Mouse (Mus musculus) spleen, adult 2 months (tissue): Measurements from ENCODE around the gene Rasgrp1. TPM values are rescaled to one million over a fixed set of nuclear protein-coding genes. Genes with fewer than 3 reads are reported as not detected.

Experiments
- DNase-seq, 2 experiments: peaks; one replicate each; pipeline versions ENCODE4 v3.0.0 to v3.0.0-alpha.2; 2012 to 2021; ENCODE audit warnings: low spot score in 2 of 2, low read depth in 1 of 2
- H3K27ac ChIP-seq: fragments of 200-500 bp; 2 replicates; pipeline ENCODE4 v1.5.1; 2012; ENCODE audit warnings: low read length, inconsistent platforms; ENCODE audit not compliant: insufficient read depth
- H3K27me3 ChIP-seq: fragments of 200-500 bp; 2 replicates; pipeline ENCODE4 v1.6.1; 2012; ENCODE audit warnings: mild to moderate bottlenecking, moderate library complexity, low read length, inconsistent platforms; ENCODE audit not compliant: control insufficient read depth, insufficient read depth
- H3K36me3 ChIP-seq: fragments of 200-500 bp; 2 replicates; pipeline ENCODE4 v1.6.1; 2012; ENCODE audit warnings: mild to moderate bottlenecking, low read length, inconsistent platforms; ENCODE audit not compliant: control insufficient read depth, insufficient read depth
- H3K4me1 ChIP-seq: fragments of 200-500 bp; 2 replicates; pipeline ENCODE4 v1.6.1; 2011; ENCODE audit warnings: inconsistent platforms; ENCODE audit not compliant: control insufficient read depth, insufficient read depth, insufficient read length
- H3K4me3 ChIP-seq: fragments of 200-500 bp; 2 replicates; pipeline ENCODE4 v1.5.1; 2011; ENCODE audit warnings: mild to moderate bottlenecking, inconsistent platforms; ENCODE audit not compliant: insufficient read depth, insufficient read length; ENCODE audit errors: extremely low read depth
- CTCF ChIP-seq: fragments of 200-500 bp; IDR thresholded peaks from 2 replicates; pipeline ENCODE4 v1.5.1; 2011; ENCODE audit warnings: mild to moderate bottlenecking, inconsistent platforms; ENCODE audit not compliant: insufficient read depth, insufficient read length, insufficient replicate concordance; ENCODE audit errors: extremely low read depth
- POLR2A ChIP-seq: fragments of 200-500 bp; IDR thresholded peaks from 2 replicates; pipeline ENCODE4 v1.6.1; 2011; ENCODE audit warnings: low read depth, low read length, inconsistent platforms
- WGBS: fragments of 180-500 bp; shearing (Covaris S2); methylation state at CpG from one replicate; pipeline ENCODE4 v1.1.7; 2018; 5-methylcytosine and 5-hydroxymethylcytosine counted together
- polyA plus RNA-seq: library from polyadenylated mRNA; depleted of rRNA; stranded (reverse); fragments of >200 nt; gene quantifications from 2 replicates; pipeline ENCODE4 v1.2.3, GENCODE M21; 2012

Rasgrp1 gene
- polyA plus RNA-seq, 1 experiment, result 20.0 TPM

- no peak for TF ChIP-seq CTCF
- no peak for TF ChIP-seq POLR2A
- no peak overlapping the region for H3K4me3 ChIP-seq
- no peaks in the 10 kb centered on the region for H3K4me1 ChIP-seq
- H3K36me3 ChIP-seq, result no peaks in the 10 kb centered on the region
- H3K27ac ChIP-seq, result no peak overlapping the region
- H3K27me3 ChIP-seq, result no peaks in the 10 kb centered on the region
- WGBS, result 82% methylated on average over 3 of the region's 3 CpGs
- no peak for DNase-seq
Measured at GRCm38 (mm10) chr2:117381314-117381713, 38.5 kb upstream of the Rasgrp1 start.

- no peaks in the 10 kb centered on the region for H3K36me3 ChIP-seq
- no peak for DNase-seq
- TF ChIP-seq CTCF (no peak), POLR2A (no peak)
- no peaks in the 10 kb centered on the region; the same call in 1 of the 2 replicates for H3K4me1 ChIP-seq
- H3K27ac ChIP-seq, result no peak overlapping the region
- 15% methylated on average over 2 of the region's 2 CpGs for WGBS
- H3K27me3 ChIP-seq, result no peaks in the 10 kb centered on the region
- no peak overlapping the region for H3K4me3 ChIP-seq
Measured at GRCm38 (mm10) chr2:117374293-117374830, 31.6 kb upstream of the Rasgrp1 start.

DNA sequence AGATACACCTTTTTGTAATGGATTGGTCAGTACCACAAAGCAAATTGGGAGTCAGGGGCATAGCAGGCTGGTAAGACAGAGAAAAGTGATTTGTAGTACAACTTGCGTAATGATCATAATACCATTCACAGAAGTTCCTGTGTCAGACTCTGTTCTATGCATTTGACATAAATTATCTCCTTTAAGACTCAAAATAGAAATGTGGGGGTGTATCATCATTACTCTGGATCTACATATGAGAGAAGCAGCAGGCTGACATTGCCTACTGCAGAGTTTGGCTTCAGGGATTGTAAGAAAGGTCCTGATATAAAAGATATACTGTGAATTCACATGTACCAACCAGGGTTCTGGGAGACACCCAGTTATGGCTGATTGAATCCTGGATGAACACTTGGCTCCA, 28.9 kb upstream of the Rasgrp1 start:
- WGBS, result 91% methylated on average over 1 of the region's 1 CpGs
- Histone ChIP-seq H3K4me1 (no peaks in the 10 kb centered on the region; the same call in 1 of the 2 replicates), H3K27ac (no peak overlapping the region), H3K36me3 (no peaks in the 10 kb centered on the region), H3K27me3 (no peaks in the 10 kb centered on the region), H3K4me3 (no peak overlapping the region)
- TF ChIP-seq CTCF (no peak), POLR2A (no peak)
- DNase-seq, result no peak

DNA sequence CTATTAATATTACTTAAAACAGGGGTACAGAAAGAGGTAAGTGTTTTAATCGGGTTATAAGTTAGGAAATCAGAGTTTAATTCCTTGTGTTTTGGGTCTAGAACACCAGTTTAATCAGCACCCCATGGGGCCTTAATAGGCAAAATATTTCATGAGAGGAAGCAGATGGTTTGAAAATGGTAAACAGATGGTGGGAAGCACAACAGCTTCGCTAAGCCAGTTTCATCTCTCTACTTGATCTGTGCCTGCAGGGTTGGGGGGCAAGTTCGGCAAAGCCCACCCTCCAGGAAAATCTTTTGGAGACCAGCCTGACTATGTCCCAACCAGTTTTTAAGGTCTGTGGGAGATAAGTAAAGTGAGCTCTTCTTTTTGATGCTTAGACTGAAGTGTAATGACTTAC, 23.7 kb upstream of the Rasgrp1 start:
- DNase-seq, result no peak
- no peak for TF ChIP-seq CTCF
- TF ChIP-seq POLR2A, result no peak
- no peak overlapping the region for H3K4me3 ChIP-seq
- H3K27ac ChIP-seq, result no peak overlapping the region
- H3K27me3 ChIP-seq, result no peaks in the 10 kb centered on the region
- WGBS, result 87% methylated on average over 3 of the region's 3 CpGs
- no peaks in the 10 kb centered on the region for H3K36me3 ChIP-seq
- H3K4me1 ChIP-seq, result peaks cover 5% of the 10 kb centered on the region

DNA sequence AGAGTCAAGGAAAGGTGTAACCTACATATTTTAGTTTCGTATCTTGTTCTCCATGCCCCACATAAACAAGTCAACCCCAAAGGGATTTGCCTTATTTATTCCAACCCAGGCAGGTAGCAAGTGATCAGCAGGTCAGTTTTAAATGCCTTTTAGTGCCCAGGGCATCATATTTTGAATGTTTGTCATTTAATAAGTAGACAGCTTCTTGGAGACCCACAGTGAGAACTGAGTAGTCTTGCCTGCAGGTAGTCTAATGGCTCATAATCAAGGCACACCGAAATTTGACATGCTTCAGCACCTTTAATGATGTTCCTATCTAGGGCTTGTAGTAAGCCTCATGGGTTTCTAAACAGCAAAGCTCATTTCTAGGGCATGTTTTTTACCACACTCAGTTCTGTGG, 21.3 kb upstream of the Rasgrp1 start:
- H3K27me3 ChIP-seq, result no peaks in the 10 kb centered on the region
- 88% methylated on average over 2 of the region's 2 CpGs for WGBS
- no peak for DNase-seq
- peaks cover 5% of the 10 kb centered on the region for H3K4me1 ChIP-seq
- TF ChIP-seq POLR2A, result no peak
- no peak for TF ChIP-seq CTCF
- H3K27ac ChIP-seq, result no peak overlapping the region
- H3K4me3 ChIP-seq, result no peak overlapping the region
- no peaks in the 10 kb centered on the region for H3K36me3 ChIP-seq

DNA sequence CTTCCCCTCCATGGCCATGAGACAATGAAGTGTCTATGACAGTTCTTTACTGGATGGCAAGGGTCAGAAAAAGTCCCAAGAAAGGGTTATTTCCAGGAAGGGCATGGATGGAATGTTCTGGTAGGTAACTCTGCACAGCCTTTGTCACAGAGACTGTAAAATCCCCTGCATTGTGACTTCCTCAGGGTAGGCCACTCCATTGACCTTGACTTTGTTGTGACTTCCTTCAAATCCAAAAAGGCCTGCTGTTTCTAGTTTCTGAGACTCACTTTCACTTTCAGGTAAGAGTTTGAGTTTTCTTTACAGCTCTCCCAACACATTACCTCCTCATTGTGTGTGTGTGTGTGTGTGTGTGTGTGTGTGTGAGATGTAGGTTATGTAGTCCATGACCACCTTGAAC, 15.1 kb upstream of the Rasgrp1 start:
- Histone ChIP-seq H3K27ac (no peak overlapping the region), H3K4me1 (peaks cover 2% of the 10 kb centered on the region; the same call in 1 of the 2 replicates), H3K27me3 (no peaks in the 10 kb centered on the region), H3K4me3 (no peak overlapping the region), H3K36me3 (no peaks in the 10 kb centered on the region)
- DNase-seq, result peak in 1 of 2 experiments; percentile 34
- TF ChIP-seq POLR2A (no peak), CTCF (no peak)

DNA sequence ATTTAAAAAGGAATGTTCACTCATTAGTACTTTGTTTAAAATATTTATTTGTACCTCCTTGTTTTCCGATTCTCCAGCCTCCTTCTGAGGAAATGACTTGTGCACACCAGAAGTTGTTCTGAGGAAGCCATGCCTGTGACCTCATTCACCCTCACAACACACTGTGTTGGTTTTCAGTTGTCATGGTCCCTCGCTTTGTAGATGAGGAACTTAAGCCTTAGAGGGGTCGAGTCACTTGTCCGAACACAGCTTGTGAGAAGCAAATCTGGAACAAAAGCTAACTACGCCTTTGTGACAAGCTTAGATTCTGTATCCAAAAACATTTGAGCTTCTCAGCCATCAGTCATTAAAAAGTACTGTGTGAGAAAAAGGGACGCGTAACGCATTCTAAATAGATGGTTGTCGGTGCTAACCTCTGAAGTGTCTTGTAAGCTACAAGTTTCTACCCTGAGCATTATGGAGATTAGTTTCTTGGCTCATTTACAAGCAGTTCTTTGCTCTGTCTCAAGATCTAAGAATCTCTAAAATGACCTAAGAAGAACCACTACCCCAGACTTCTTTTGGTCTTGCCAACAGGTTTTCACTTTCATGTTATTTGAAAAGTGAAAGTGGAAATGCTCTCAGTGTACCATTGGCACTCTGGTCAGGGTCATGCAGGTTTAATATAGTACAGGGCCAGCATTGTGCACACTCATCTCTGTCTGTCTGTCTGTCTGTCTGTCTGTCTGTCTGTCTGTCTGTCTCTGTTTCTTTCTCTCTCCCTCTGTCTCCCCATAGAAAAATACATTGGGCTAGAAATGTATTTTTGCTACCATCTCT, 9.7 kb upstream of the Rasgrp1 start:
- H3K4me1 ChIP-seq, result no peaks in the 10 kb centered on the region; the same call in 1 of the 2 replicates
- H3K4me3 ChIP-seq, result no peak overlapping the region
- no peaks in the 10 kb centered on the region for H3K36me3 ChIP-seq
- H3K27me3 ChIP-seq, result no peaks in the 10 kb centered on the region
- DNase-seq, result peak in 1 of 2 experiments; percentile 70
- WGBS, result 59% methylated on average over 9 of the region's 9 CpGs
- peak overlapping the region; percentile 13; the same call in 1 of the 2 replicates for H3K27ac ChIP-seq
- TF ChIP-seq POLR2A, result no peak
- no peak for TF ChIP-seq CTCF
